29 mouse cellular contexts compared by ENCODE assay signal in genomic region chr17:62754638-62755037, GRCm38 (mm10).
"Had no signal": no experiment of that assay in that cellular context is flagged by ENCODE, and none has a peak within 500 bp of the region (broad histone marks: within the 10 kb centered on the region; RNA-seq: fewer than 3 reads in every experiment).

No protein-coding gene starts in this region.

- H3K4me3 ChIP-seq: gastrocnemius, adult 2 months; heart, adult 2 months; heart, embryonic 13.5 days; heart, embryonic 15.5 days; hindbrain, embryonic 10.5 days; hindbrain, embryonic 12.5 days; kidney, embryonic 15.5 days; limb, embryonic 13.5 days; limb, embryonic 15.5 days; liver, embryonic 13.5 days; liver, embryonic 15.5 days had no signal

- H3K4me2 ChIP-seq: heart, embryonic 11.5 days; heart, embryonic 13.5 days; heart, embryonic 15.5 days; hindbrain, embryonic 12.5 days; hindbrain, embryonic 14.5 days; kidney, embryonic 15.5 days; limb, embryonic 13.5 days; limb, embryonic 15.5 days; liver, embryonic 13.5 days; liver, embryonic 15.5 days had no signal

- DNase-seq: forebrain, postnatal 0 days; gastrocnemius, adult 2 months; gastrocnemius, postnatal 10 days; gastrocnemius, postnatal 25 days; heart, adult 2 months; heart, postnatal 14 days; heart, postnatal 4 days; kidney, adult 11 months; kidney, adult 2 months; kidney, adult 9 months; kidney, postnatal 14 days; kidney, postnatal 36 days; layer of hippocampus, adult 9-11 months; layer of hippocampus, postnatal 36 days; left cerebral cortex, postnatal 4 days; liver, embryonic 13.5 days had no signal

- H3K36me3 ChIP-seq: heart, embryonic 15.5 days; hindbrain, embryonic 12.5 days; kidney, embryonic 15.5 days; limb, embryonic 13.5 days; limb, embryonic 15.5 days; liver, embryonic 13.5 days; liver, embryonic 15.5 days had no signal

- H3K27me3 ChIP-seq: heart, embryonic 13.5 days; heart, embryonic 15.5 days; hindbrain, embryonic 12.5 days; limb, embryonic 13.5 days; limb, embryonic 15.5 days; liver, embryonic 13.5 days; liver, embryonic 15.5 days had no signal

- H3K27ac ChIP-seq: gastrocnemius, adult 2 months; heart, embryonic 13.5 days; heart, embryonic 15.5 days; hindbrain, embryonic 10.5 days; hindbrain, embryonic 12.5 days; hindbrain, embryonic 14.5 days; kidney, embryonic 15.5 days; kidney, postnatal 0 days; limb, embryonic 13.5 days; limb, embryonic 15.5 days; liver, embryonic 13.5 days; liver, embryonic 15.5 days had no signal

- H3K9me3 ChIP-seq: heart, embryonic 13.5 days; heart, embryonic 15.5 days; hindbrain, embryonic 10.5 days; hindbrain, embryonic 12.5 days; kidney, embryonic 15.5 days; limb, embryonic 13.5 days; limb, embryonic 15.5 days; liver, embryonic 13.5 days; liver, embryonic 15.5 days had no signal

- ATAC-seq: forebrain, postnatal 0 days; hindbrain, embryonic 16.5 days; intestine, embryonic 16.5 days had no signal

- H3K9ac ChIP-seq: forebrain, postnatal 0 days; heart, embryonic 13.5 days; heart, embryonic 15.5 days; hindbrain, embryonic 12.5 days; hindbrain, embryonic 14.5 days; kidney, embryonic 15.5 days; limb, embryonic 13.5 days; limb, embryonic 15.5 days; liver, embryonic 13.5 days; liver, embryonic 15.5 days had no signal
